In the genomic region with DNA sequence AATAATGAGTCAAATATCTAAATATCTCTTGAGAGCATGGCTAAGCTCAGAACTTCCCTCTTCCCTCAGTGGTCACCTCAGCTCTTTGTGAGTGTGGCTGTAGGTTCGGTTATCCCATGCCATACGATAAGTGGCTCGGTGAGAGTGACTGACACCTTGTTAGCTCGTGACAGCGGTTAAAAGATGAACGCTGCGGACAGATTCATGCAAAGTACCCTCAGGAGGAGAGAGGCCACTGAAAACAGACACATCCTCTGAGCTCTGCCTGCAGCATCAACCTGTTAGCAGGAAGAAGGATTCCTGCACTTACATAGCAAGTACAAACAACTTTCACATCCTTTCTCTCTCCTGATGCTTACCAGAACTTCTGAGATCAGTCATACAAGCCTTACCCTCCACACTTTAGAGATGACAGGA, we compare ENCODE assay signal across 12 mouse cellular contexts.
A peak's percentile ranks its signal among the peaks of the same experiment; 100 is the strongest.
DNase-seq lines count a peak whose midpoint lies in the region; ATAC-seq and TF ChIP-seq lines count a peak whose summit lies in the region.
"Had no signal": no experiment of that assay in that cellular context is flagged by ENCODE, and none has a peak within 500 bp of the region (broad histone marks: within the 10 kb centered on the region; RNA-seq: fewer than 3 reads in every experiment).

No protein-coding gene starts in this region.

- no peaks in the 10 kb centered on the region for H3K36me3 ChIP-seq in megakaryocyte, embryonic 14.5 days (replicated peaks; ENCODE audit: low read length)
- no peaks in the 10 kb centered on the region for H3K36me3 ChIP-seq in intestine, embryonic 15.5 days
- H3K36me3 ChIP-seq: neural tube, embryonic 15.5 days had no signal

- H3K27me3 ChIP-seq in megakaryocyte, embryonic 14.5 days (replicated peaks), result peaks cover 48% of the 10 kb centered on the region
- H3K27me3 ChIP-seq in intestine, embryonic 15.5 days (replicated peaks), result no peaks in the 10 kb centered on the region
- H3K27me3 ChIP-seq: neural tube, embryonic 15.5 days had no signal

- peak overlapping the region; percentile 68 for H3K27ac ChIP-seq in bone marrow macrophage, adult 2 months (ENCODE audit: insufficient read depth, low read depth, low read length)
- no peak overlapping the region for H3K27ac ChIP-seq in intestine, embryonic 15.5 days
- H3K27ac ChIP-seq: neural tube, embryonic 15.5 days had no signal

- TF ChIP-seq POLR2A in bone marrow macrophage, adult 2 months (IDR thresholded peaks at IDR 0.05; ENCODE audit: borderline replicate concordance, low read depth, low read length), result no peak

- WGBS in intestine, embryonic 15.5 days, result 50% methylated on average over 7 of the region's 7 CpGs

- DNase-seq in spleen, adult 12 weeks (ENCODE audit: low spot score), result peak; percentile 9
- DNase-seq in spleen, postnatal 4 days (ENCODE audit: low spot score in 2 of 2), result no peak
- peak; percentile 50 for DNase-seq in thymus, postnatal 25 days
- DNase-seq in adrenal gland, postnatal 25 days, result no peak
- DNase-seq: adrenal gland, adult 8-10 months; lung, postnatal 4 days; right cerebral cortex, postnatal 4 days had no signal

- no peak overlapping the region for H3K4me2 ChIP-seq in intestine, embryonic 15.5 days (replicated peaks)
- H3K4me2 ChIP-seq: neural tube, embryonic 15.5 days had no signal

- peaks cover 30% of the 10 kb centered on the region for H3K4me1 ChIP-seq in bone marrow macrophage, adult 2 months (ENCODE audit: control insufficient read depth, insufficient read depth, low read length)
- peaks cover 38% of the 10 kb centered on the region for H3K4me1 ChIP-seq in megakaryocyte, embryonic 14.5 days
- peaks cover 3% of the 10 kb centered on the region; the same call in 1 of the 2 replicates for H3K4me1 ChIP-seq in intestine, embryonic 15.5 days (replicated peaks)
- H3K4me1 ChIP-seq: neural tube, embryonic 15.5 days had no signal

- no peak for ATAC-seq in intestine, embryonic 15.5 days

- no peaks in the 10 kb centered on the region for H3K9me3 ChIP-seq in megakaryocyte, embryonic 14.5 days
- no peaks in the 10 kb centered on the region for H3K9me3 ChIP-seq in intestine, embryonic 15.5 days
- H3K9me3 ChIP-seq: neural tube, embryonic 15.5 days had no signal

- no peak for TF ChIP-seq CTCF in bone marrow macrophage, adult 2 months (IDR thresholded peaks at IDR 0.05; ENCODE audit: low read depth, low read length)

- no peak overlapping the region for H3K9ac ChIP-seq in intestine, embryonic 15.5 days
- H3K9ac ChIP-seq: neural tube, embryonic 15.5 days had no signal

- peak overlapping the region; percentile 39 for H3K4me3 ChIP-seq in bone marrow macrophage, adult 2 months (ENCODE audit: insufficient read depth, low read length)
- H3K4me3 ChIP-seq in megakaryocyte, embryonic 14.5 days (replicated peaks), result peak overlapping the region; percentile 84
- H3K4me3 ChIP-seq in intestine, embryonic 15.5 days (replicated peaks), result no peak overlapping the region
- H3K4me3 ChIP-seq: erythroblast, embryonic 14.5 days; neural tube, embryonic 15.5 days had no signal

Comparison
In these comparisons a context has a peak if more than half of its experiments do, and no peak if none do; other contexts are left out.
1. DNase-seq: peak in spleen, adult 12 weeks (single experiment) and thymus, postnatal 25 days (single experiment); none in spleen, postnatal 4 days (0 of 2) and adrenal gland, postnatal 25 days (single experiment).